Mouse (Mus musculus): Measurements from ENCODE around the gene Smyd2.

GRCm38 (mm10) chr1:189888749-189889148 is 33.4 kb downstream of the Smyd2 start:
- TF ChIP-seq MYOG (IDR thresholded peaks at IDR 0.05; ENCODE audit: control insufficient read depth, extremely low read depth, insufficient read length) (no peak), CTCF (IDR thresholded peaks at IDR 0.05; ENCODE audit: control insufficient read depth, insufficient read depth, insufficient read length) (no peak), USF1 (IDR thresholded peaks at IDR 0.05; ENCODE audit: low read depth) (no peak)
